Mouse (Mus musculus) MEL (cell line): Measurements from ENCODE around the gene Scarb1. TPM values are rescaled to one million over a fixed set of nuclear protein-coding genes. Genes with fewer than 3 reads are reported as not detected.
"Not testable (repeated sequence)": the region's sequence is repeated elsewhere in the genome, so short reads cannot be mapped to it uniquely, and the experiment has no call there.

Experiments
- DNase-seq: peaks from one replicate; pipeline ENCODE4 v3.0.0; 2011; ENCODE audit warnings: low read depth, low spot score
- H3K27ac ChIP-seq: 2 replicates; pipeline ENCODE4 v1.5.1; 2012; ENCODE audit warnings: low read depth, mild to moderate bottlenecking, control low read depth, low read length, moderate library complexity; ENCODE audit not compliant: control insufficient read depth
- H3K27me3 ChIP-seq, 2 experiments: fragments of 150-350 bp in 1 of 2; sonication (generic) in 1 of 2; 2 replicates each; pipeline ENCODE4 v1.6.1; 2012; ENCODE audit warnings: low read length in 2 of 2, mild to moderate bottlenecking in 2 of 2, improper control_type of control experiment in 1 of 2, moderate library complexity in 1 of 2; ENCODE audit not compliant: insufficient read depth in 2 of 2, control insufficient read depth in 1 of 2
- H3K36me3 ChIP-seq, 2 experiments: 2 replicates each; pipeline ENCODE4 v1.6.1; 2012 to 2014; ENCODE audit warnings: low read length in 2 of 2, improper control_type of control experiment in 1 of 2, inconsistent platforms in 1 of 2, mild to moderate bottlenecking in 1 of 2; ENCODE audit not compliant: insufficient read depth in 2 of 2, control insufficient read depth in 1 of 2
- H3K4me1 ChIP-seq, 2 experiments: fragments of 150-350 bp in 1 of 2; sonication (generic) in 1 of 2; 2 replicates each; pipeline ENCODE4 v1.6.1; 2012; ENCODE audit warnings: low read length in 2 of 2, improper control_type of control experiment in 1 of 2, mild to moderate bottlenecking in 1 of 2; ENCODE audit not compliant: insufficient read depth in 2 of 2, control insufficient read depth in 1 of 2
- H3K4me3 ChIP-seq, 2 experiments: fragments of 150-350 bp in 1 of 2; sonication (generic) in 1 of 2; 2 replicates each; pipeline ENCODE4 v1.5.1; 2012; ENCODE audit warnings: low read depth in 2 of 2, low read length in 2 of 2, mild to moderate bottlenecking in 2 of 2, moderate library complexity in 2 of 2, control low read depth in 1 of 2, improper control_type of control experiment in 1 of 2; ENCODE audit not compliant: control insufficient read depth in 1 of 2, insufficient read depth in 1 of 2
- H3K79me2 ChIP-seq: 2 replicates; pipeline ENCODE4 v1.6.1; 2012; ENCODE audit warnings: mild to moderate bottlenecking, low read length, moderate library complexity; ENCODE audit not compliant: control insufficient read depth, poor library complexity, insufficient read depth
- H3K9ac ChIP-seq: 2 replicates; pipeline ENCODE4 v1.6.1; 2012; ENCODE audit warnings: low read depth, mild to moderate bottlenecking, control low read depth, low read length, moderate library complexity; ENCODE audit not compliant: control insufficient read depth, poor library complexity, severe bottlenecking
- H3K9me3 ChIP-seq: fragments of 150-350 bp; sonication (generic); replicated peaks from 2 replicates; pipeline ENCODE4 v1.6.1; 2012; ENCODE audit warnings: mild to moderate bottlenecking, low read length, improper control_type of control experiment, moderate library complexity; ENCODE audit not compliant: insufficient read depth
- CHD1 ChIP-seq: IDR thresholded peaks from 2 replicates; pipeline ENCODE4 v1.6.1; 2012; ENCODE audit warnings: low read depth, mild to moderate bottlenecking, inconsistent platforms, low read length, improper control_type of control experiment
- CTCF ChIP-seq, 3 experiments: IDR thresholded peaks in 2 of 3; conservative IDR thresholded peaks in 1 of 3; 2 replicates each; pipeline ENCODE4 v1.5.1; 2011 to 2012; ENCODE audit warnings: low read length in 3 of 3, low read depth in 2 of 3, mild to moderate bottlenecking in 2 of 3, improper control_type of control experiment in 1 of 3, inconsistent platforms in 1 of 3, mixed read lengths in 1 of 3, moderate library complexity in 1 of 3; ENCODE audit not compliant: control insufficient read depth in 1 of 3, insufficient read depth in 1 of 3, poor library complexity in 1 of 3, severe bottlenecking in 1 of 3
- GABPA ChIP-seq: IDR thresholded peaks from 2 replicates; pipeline ENCODE4 v1.6.1; 2012; ENCODE audit warnings: low read depth, mild to moderate bottlenecking, inconsistent platforms, low read length, improper control_type of control experiment, moderate library complexity
- MAFK ChIP-seq: IDR thresholded peaks from 2 replicates; pipeline ENCODE4 v1.6.1; 2011; ENCODE audit warnings: low read depth, mild to moderate bottlenecking, low read length, improper control_type of control experiment, borderline replicate concordance
- MEF2A ChIP-seq: IDR thresholded peaks from 2 replicates; pipeline ENCODE4 v1.6.1; 2014; ENCODE audit warnings: low read depth, mild to moderate bottlenecking, inconsistent platforms, low read length, improper control_type of control experiment; ENCODE audit not compliant: poor library complexity, insufficient replicate concordance, severe bottlenecking; ENCODE audit errors: extremely low read depth
- POLR2AphosphoS2 ChIP-seq: IDR thresholded peaks from 2 replicates; pipeline ENCODE4 v1.6.1; 2011; ENCODE audit warnings: low read length, improper control_type of control experiment
- POLR2AphosphoS5 ChIP-seq: IDR thresholded peaks from 2 replicates; pipeline ENCODE4 v1.6.1; 2012; ENCODE audit warnings: low read depth, borderline replicate concordance, mild to moderate bottlenecking, inconsistent platforms, low read length, moderate library complexity, mixed read lengths
- SMC3 ChIP-seq: IDR thresholded peaks from 2 replicates; pipeline ENCODE4 v1.6.1; 2011; ENCODE audit warnings: low read depth, low read length, improper control_type of control experiment
- ZMIZ1 ChIP-seq: IDR thresholded peaks from 2 replicates; pipeline ENCODE4 v1.6.1; 2012; ENCODE audit warnings: low read depth, mild to moderate bottlenecking, inconsistent platforms, low read length, improper control_type of control experiment, moderate library complexity
- polyA plus RNA-seq, 2 experiments: library from polyadenylated mRNA; stranded (reverse) in 1 of 2; unstranded in 1 of 2; fragments of >175 nt in 1 of 2; fragments of >200 nt in 1 of 2; gene quantifications; 2 replicates each; pipeline versions ENCODE4 v1.2.1 to v1.2.4; 2012; ENCODE audit warnings: low replicate concordance in 2 of 2, low read depth in 1 of 2; ENCODE audit not compliant: insufficient read length in 2 of 2, insufficient read depth in 1 of 2, missing spikeins in 1 of 2
- total RNA-seq: library from RNA; depleted of rRNA; stranded (reverse); fragments of 300-350 nt; gene quantifications from 2 replicates; pipeline ENCODE4 v1.2.3, GENCODE M21; 2012

The Scarb1 gene
- total and polyA plus RNA-seq, 3 experiments: 53.1 to 98.3 TPM; not detected in 1

DNA sequence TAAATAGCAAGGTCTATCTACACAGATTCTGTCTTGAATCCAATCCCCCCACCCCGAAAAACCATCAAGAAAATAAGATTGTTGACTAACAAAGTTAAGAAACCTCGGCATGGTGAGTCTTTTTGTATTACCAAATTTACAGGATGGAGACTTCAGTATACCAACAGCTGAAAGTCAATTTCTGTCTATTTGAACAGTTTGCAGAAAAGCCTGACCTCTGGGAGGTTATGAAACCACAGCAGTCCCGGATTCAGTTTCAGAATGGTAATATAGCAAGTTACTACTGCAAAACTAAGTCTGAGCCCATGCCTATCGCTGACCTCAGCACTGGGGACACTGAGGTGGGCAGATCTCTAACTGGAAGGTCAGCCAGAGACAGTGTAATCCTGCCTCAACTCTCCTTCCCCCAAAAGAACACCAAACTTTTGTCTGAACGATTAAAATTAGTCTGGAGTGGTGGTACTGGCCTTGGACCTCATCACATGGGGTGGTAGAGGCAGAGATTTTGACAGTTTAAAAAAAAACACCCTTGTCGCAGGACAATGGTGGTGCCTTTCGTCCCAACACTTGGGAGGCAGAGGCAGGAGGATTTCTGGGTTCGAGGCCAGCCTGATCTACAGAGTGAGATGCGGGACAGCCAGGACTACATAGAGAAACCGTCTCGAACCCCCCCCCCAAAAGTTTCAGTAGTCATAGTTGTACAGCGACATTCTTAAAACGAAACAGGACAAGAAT, 47.6 kb upstream of the Scarb1 start:
- Histone ChIP-seq H3K27ac (peak overlapping the region; percentile 88; the same call in 1 of the 2 replicates), H3K4me3 (peak overlapping the region; percentile 74 to 85), H3K79me2 (peaks cover 24% of the 10 kb centered on the region), H3K9ac (peak overlapping the region; percentile 88), H3K4me1 (peaks cover 12 to 27% of the 10 kb centered on the region in 2 experiments), H3K27me3 (no peaks in the 10 kb centered on the region), H3K9me3 (no peaks in the 10 kb centered on the region), H3K36me3 (peaks cover 13 to 38% of the 10 kb centered on the region in 2 experiments)
- TF ChIP-seq CHD1: peak; percentile 25; the same call in 1 of the 2 replicates
- no peak for TF ChIP-seq ZMIZ1
- TF ChIP-seq POLR2AphosphoS5: peak; percentile 24; the same call in 1 of the 2 replicates
- no peak for TF ChIP-seq SMC3
- no peak for TF ChIP-seq MEF2A
- TF ChIP-seq GABPA: no peak
- peak; percentile 39 for DNase-seq

DNA sequence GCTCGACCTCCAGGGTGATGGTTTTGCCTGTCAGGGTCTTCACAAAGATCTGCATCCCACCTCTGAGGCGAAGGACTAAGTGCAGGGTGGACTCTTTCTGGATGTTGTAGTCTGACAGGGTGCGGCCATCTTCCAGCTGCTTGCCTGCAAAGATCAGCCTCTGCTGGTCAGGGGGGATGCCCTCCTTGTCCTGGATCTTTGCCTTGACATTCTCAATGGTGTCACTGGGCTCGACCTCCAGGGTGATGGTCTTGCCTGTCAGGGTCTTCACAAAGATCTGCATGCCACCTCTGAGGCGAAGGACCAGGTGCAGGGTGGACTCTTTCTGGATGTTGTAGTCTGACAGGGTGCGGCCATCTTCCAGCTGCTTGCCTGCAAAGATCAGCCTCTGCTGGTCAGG, 46.4 kb upstream of the Scarb1 start:
- peaks cover 13 to 35% of the 10 kb centered on the region in 2 experiments for H3K36me3 ChIP-seq
- not testable (repeated sequence) for H3K4me3 ChIP-seq

DNA sequence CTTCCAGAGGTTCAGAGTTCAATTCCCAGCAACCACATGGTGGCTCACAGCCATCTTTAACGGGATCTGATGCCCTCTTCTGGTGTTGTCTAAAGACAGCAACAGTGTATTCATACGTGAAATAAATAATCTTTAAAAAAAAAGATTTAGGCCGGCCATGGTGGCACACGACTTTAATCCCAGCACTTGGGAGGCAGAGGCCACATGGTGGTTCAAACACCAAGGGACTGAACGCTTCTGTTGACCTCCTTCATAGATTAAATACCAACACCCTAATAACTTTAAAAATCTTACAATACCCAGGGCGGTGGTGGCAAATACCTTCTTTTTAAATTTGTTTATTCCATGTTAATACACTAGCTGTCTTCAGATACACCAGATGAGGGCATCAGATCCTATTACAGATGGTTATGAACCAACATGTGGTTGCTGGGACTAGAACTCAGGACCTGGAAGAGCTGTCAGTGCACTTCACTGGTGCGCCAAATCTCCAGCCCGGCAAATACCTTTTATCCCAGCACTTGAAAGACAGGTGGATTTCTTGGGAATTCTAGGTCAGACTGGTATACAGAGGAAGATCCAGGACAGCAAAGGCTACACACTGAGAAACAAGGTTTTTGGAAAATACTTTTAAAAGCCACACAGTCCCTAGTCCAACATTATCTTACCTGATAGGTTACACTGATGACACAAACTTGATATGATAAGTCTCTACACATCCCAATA, 44.5 kb upstream of the Scarb1 start:
- Histone ChIP-seq H3K9ac (no peak overlapping the region), H3K27me3 (no peaks in the 10 kb centered on the region), H3K79me2 (peaks cover 20% of the 10 kb centered on the region), H3K4me1 (peaks cover 5 to 6% of the 10 kb centered on the region in 2 experiments; a peak in 3 of 4 replicates), H3K27ac (no peak overlapping the region), H3K9me3 (no peaks in the 10 kb centered on the region), H3K4me3 (no peak overlapping the region), H3K36me3 (peaks cover 13 to 18% of the 10 kb centered on the region in 2 experiments)
- TF ChIP-seq CHD1 (no peak), MAFK (peak; percentile 0; the same call in 1 of the 2 replicates), GABPA (no peak), POLR2AphosphoS2 (peak; percentile 11; the same call in 1 of the 2 replicates), CTCF (IDR thresholded peaks at IDR 0.05 in 2 of 3, conservative IDR thresholded peaks at IDR 0.05 in 1 of 3; ENCODE audit: control insufficient read depth in 1 of 3, insufficient read depth in 1 of 3, low read depth in 2 of 3, low read length in 3 of 3, poor library complexity in 1 of 3, severe bottlenecking in 1 of 3) (peak in 1 of 3 experiments; percentile 18; a peak in 1 of 6 replicates)
- peak; percentile 56 for DNase-seq

More for the DNA sequence above, 46.4 kb upstream of the Scarb1 start:
- H3K9ac ChIP-seq, DNase-seq, H3K27me3 ChIP-seq, H3K27ac ChIP-seq, H3K9me3 ChIP-seq: not testable (repeated sequence)
- Histone ChIP-seq H3K79me2 (peaks cover 20% of the 10 kb centered on the region), H3K4me1 (peaks cover 12 to 22% of the 10 kb centered on the region in 2 experiments)
